Mouse (Mus musculus): ENCODE results near the gene Gm9821. TPM values are rescaled to one million over a fixed set of nuclear protein-coding genes. Genes with fewer than 3 reads are reported as not detected.

The Gm9821 gene
- polyA plus RNA-seq, 1 experiment from 2014 or later: 0.33 TPM

DNA sequence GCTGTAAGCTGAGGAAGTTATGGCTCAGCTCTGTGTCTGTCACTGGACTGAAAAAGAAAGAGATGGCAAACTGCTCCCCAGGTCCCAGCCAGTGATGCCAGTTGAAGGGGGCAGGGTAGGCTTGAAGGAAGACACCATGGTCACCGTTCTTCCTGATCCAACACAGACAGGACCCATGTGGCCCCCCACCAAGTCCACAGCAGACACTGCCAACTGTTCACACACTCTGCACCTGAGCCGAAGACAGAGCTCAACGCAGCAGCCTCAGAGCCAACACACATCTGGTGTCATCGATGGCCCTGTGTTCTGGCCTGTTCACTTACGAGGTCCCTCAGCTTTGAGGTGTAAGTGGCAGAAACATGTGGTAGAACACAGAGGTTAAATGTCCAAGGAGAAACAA lies 15.0 kb downstream of the Gm9821 start:
- Histone ChIP-seq H3K4me1 (replicated peaks; ENCODE audit: control insufficient read depth, insufficient read depth, low read length) (peaks cover 59% of the 10 kb centered on the region), H3K4me3 (ENCODE audit: low read length) (no peak overlapping the region), H3K4me2 (ENCODE audit: low read depth, low read length) (no peak overlapping the region), H3K9me3 (ENCODE audit: control insufficient read depth, low read length) (no peaks in the 10 kb centered on the region), H3K27me3 (ENCODE audit: control insufficient read depth, insufficient read depth, low read depth, low read length) (no peaks in the 10 kb centered on the region), H3K36me3 (ENCODE audit: control insufficient read depth, insufficient read depth, low read length) (no peaks in the 10 kb centered on the region), H3K27ac (ENCODE audit: low read length) (no peak overlapping the region), H3K9ac (ENCODE audit: low read length) (no peak overlapping the region)
- ATAC-seq (ENCODE audit: low read depth): no peak
- WGBS: 89% methylated on average over 5 of the region's 5 CpGs

DNA sequence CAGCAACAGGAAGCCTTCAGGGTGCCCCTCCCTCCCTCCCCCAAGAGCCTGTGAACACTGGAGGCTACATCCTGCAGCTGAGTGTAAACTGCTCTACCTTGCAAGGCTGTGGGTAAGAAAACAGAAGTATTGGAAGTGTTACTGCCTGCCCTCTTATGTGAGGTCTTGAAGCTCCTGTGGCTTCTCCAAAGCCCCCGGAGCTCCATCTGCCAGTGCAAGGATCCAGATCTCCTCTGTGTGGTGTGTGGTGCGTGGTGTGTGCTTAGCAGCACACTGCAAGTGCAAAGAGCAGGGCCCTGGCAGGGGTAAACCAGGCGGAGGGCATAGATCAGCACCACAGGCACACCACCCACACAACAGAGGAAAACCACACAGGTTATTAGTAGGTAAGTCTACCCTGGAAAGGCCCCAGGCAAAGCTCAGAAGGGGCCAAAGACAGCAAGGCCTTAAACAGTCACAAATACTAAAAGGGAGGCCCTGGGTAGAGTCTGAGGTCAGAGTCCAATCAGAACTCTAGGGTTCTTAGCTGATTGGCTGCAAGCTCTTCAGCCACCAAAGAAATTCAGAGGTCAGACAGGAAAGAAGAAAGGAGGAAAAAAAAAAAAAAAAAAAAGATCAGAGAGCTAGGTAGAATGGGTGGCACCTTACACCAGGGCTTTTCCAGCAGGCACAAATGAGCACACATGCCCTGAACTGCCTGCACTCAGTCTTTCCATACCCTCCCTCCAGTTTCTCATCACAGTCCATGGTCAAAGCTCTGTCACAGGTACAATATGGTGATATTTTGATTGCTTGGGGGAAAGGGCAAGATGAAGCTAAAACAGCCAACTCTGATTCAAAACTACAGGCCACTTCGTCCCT lies 16.6 kb downstream of the Gm9821 start:
- Histone ChIP-seq H3K9ac (ENCODE audit: low read length) (peak overlapping the region; percentile 96), H3K27ac (ENCODE audit: low read length) (peak overlapping the region; percentile 75), H3K36me3 (ENCODE audit: control insufficient read depth, insufficient read depth, low read length) (no peaks in the 10 kb centered on the region), H3K4me2 (ENCODE audit: low read depth, low read length) (peak overlapping the region; percentile 97), H3K4me3 (ENCODE audit: low read length) (peak overlapping the region; percentile 89), H3K4me1 (replicated peaks; ENCODE audit: control insufficient read depth, insufficient read depth, low read length) (peaks cover 53% of the 10 kb centered on the region), H3K9me3 (ENCODE audit: control insufficient read depth, low read length) (no peaks in the 10 kb centered on the region), H3K27me3 (ENCODE audit: control insufficient read depth, insufficient read depth, low read depth, low read length) (no peaks in the 10 kb centered on the region)
- WGBS: 35% methylated on average over 4 of the region's 4 CpGs
- ATAC-seq (ENCODE audit: low read depth): no peak

DNA sequence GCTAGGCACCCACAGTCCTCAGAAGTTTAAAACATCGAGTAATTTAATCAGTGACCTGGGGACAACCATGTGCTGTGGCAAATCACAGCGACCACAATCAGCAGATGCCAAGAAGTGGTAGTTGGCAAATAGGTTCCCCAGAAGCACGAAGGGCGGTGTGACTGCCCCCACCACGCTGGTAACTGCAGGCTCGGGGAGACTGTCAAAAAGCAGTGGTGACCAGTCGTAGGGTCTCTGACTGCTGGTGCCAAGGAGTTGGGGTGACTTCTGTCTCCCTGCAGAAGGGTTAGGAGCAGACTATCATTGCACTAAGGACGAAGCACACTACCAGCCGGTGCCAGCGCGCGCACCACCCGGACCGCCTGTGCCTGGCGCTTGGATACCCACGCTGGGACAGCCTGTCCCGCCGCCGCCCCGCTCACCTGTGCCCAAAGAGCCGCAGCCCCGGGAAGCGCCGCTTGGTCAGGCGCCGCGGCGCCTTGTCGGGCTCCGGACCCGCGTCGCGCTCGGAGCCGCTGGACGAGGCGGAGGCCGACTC lies 17.4 kb downstream of the Gm9821 start:
- H3K36me3 ChIP-seq (ENCODE audit: control insufficient read depth, insufficient read depth, low read length): no peaks in the 10 kb centered on the region
- no peaks in the 10 kb centered on the region for H3K9me3 ChIP-seq (ENCODE audit: control insufficient read depth, low read length)
- ATAC-seq (ENCODE audit: low read depth): peak; percentile 27; the same call in 1 of the 2 replicates
- H3K4me3 ChIP-seq (ENCODE audit: low read length): peak overlapping the region; percentile 89
- H3K9ac ChIP-seq (ENCODE audit: low read length): peak overlapping the region; percentile 96
- H3K4me1 ChIP-seq (replicated peaks; ENCODE audit: control insufficient read depth, insufficient read depth, low read length): peaks cover 45% of the 10 kb centered on the region
- no peaks in the 10 kb centered on the region for H3K27me3 ChIP-seq (ENCODE audit: control insufficient read depth, insufficient read depth, low read depth, low read length)
- peak overlapping the region; percentile 97 for H3K4me2 ChIP-seq (ENCODE audit: low read depth, low read length)
- H3K27ac ChIP-seq (ENCODE audit: low read length): peak overlapping the region; percentile 75
- WGBS: 0% methylated on average over 23 of the region's 39 CpGs

DNA sequence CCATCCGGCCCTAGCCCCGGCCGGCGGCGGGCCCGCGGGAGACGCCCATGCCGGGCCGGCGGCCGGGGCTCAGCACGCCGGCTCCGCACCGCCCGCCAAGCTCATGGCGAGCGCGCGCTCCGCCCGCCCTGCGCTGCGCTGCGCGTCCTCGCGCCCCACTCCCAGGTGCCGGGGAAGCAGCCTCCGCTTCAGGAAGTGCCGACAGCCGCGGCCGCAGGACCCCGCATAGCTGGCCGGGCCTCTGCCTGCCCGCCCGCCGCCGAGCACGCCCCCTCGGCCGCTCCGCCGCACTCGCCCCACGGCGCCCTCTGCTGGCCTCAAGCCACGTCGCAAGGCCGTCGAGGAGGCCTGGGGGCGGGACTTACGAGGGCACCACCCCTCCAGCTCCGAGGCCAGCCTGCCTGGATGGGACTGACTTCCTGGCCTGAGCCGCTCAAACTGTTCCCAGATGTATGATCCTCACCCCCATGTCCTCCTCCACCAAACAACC lies 18.0 kb downstream of the Gm9821 start:
- H3K27ac ChIP-seq (ENCODE audit: low read length): peak overlapping the region; percentile 84
- peak overlapping the region; percentile 96 for H3K9ac ChIP-seq (ENCODE audit: low read length)
- H3K4me1 ChIP-seq (replicated peaks; ENCODE audit: control insufficient read depth, insufficient read depth, low read length): peaks cover 42% of the 10 kb centered on the region
- H3K4me3 ChIP-seq (ENCODE audit: low read length): peak overlapping the region; percentile 89
- H3K9me3 ChIP-seq (ENCODE audit: control insufficient read depth, low read length): no peaks in the 10 kb centered on the region
- H3K4me2 ChIP-seq (ENCODE audit: low read depth, low read length): peak overlapping the region; percentile 97
- no peaks in the 10 kb centered on the region for H3K27me3 ChIP-seq (ENCODE audit: control insufficient read depth, insufficient read depth, low read depth, low read length)
- ATAC-seq (ENCODE audit: low read depth): peak; percentile 94
- H3K36me3 ChIP-seq (ENCODE audit: control insufficient read depth, insufficient read depth, low read length): no peaks in the 10 kb centered on the region
- WGBS: under 1% methylated on average over 32 of the region's 57 CpGs

DNA sequence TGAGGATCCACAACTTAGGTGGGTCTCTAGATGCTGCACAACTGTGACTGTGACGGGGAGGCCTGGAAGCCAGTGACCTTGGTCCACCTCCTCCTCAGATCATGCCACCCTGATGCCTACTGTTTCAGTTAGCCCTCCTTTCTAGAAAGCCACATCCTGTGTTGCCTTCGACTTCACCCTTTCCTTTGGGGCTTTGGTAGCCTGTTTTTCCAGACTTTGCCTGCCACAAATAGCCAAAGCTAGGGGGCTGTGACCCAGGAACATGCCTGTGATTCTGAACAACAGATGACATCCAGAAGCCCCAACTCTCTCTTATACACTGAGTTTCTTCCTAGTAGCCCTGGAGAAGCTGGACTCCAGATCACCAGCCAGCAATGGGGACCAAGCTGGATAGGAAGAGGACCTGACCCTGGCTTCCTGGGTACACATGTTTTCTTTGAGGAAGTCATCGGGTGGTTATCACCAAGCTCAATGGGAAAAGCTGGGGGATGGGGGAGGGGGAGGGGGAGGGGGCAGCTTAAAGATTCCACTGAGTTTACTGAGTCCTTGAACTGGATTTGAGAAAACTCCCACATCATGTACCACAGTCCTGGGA lies 19.2 kb downstream of the Gm9821 start:
- peak overlapping the region; percentile 71 for H3K9ac ChIP-seq (ENCODE audit: low read length)
- 52% methylated on average over 3 of the region's 3 CpGs for WGBS
- H3K36me3 ChIP-seq (ENCODE audit: control insufficient read depth, insufficient read depth, low read length): no peaks in the 10 kb centered on the region
- no peaks in the 10 kb centered on the region for H3K9me3 ChIP-seq (ENCODE audit: control insufficient read depth, low read length)
- H3K4me2 ChIP-seq (ENCODE audit: low read depth, low read length): peak overlapping the region; percentile 97
- H3K27ac ChIP-seq (ENCODE audit: low read length): peak overlapping the region; percentile 84
- H3K4me3 ChIP-seq (ENCODE audit: low read length): peak overlapping the region; percentile 89
- no peak for ATAC-seq (ENCODE audit: low read depth)
- H3K27me3 ChIP-seq (ENCODE audit: control insufficient read depth, insufficient read depth, low read depth, low read length): no peaks in the 10 kb centered on the region
- peaks cover 36% of the 10 kb centered on the region for H3K4me1 ChIP-seq (replicated peaks; ENCODE audit: control insufficient read depth, insufficient read depth, low read length)

DNA sequence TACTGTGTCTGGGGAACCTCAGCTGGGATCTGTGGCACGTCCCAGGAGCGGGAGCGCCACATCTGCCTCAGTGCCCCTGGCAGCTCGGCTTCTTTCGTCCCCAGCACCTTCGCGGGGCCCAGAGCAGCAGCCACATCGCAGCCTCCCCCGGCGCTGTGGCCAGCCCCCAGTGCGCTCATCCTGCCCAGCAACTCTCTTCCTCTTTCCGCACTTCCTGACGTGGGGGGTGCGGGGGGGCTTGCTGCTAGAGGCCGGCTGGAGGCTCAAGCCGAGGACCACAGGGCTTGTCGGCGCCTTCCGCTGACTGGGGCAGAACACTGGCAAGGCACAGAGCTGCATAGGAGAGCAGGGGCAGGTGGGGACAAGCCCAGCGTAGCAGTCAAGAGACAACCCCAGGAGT lies 19.9 kb downstream of the Gm9821 start:
- 7% methylated on average over 19 of the region's 20 CpGs for WGBS
- peaks cover 32% of the 10 kb centered on the region for H3K4me1 ChIP-seq (replicated peaks; ENCODE audit: control insufficient read depth, insufficient read depth, low read length)
- H3K36me3 ChIP-seq (ENCODE audit: control insufficient read depth, insufficient read depth, low read length): no peaks in the 10 kb centered on the region
- H3K4me3 ChIP-seq (ENCODE audit: low read length): peak overlapping the region; percentile 89
- H3K27me3 ChIP-seq (ENCODE audit: control insufficient read depth, insufficient read depth, low read depth, low read length): no peaks in the 10 kb centered on the region
- H3K9ac ChIP-seq (ENCODE audit: low read length): peak overlapping the region; percentile 71
- peak; percentile 15; the same call in 1 of the 2 replicates for ATAC-seq (ENCODE audit: low read depth)
- peak overlapping the region; percentile 84 for H3K27ac ChIP-seq (ENCODE audit: low read length)
- H3K9me3 ChIP-seq (ENCODE audit: control insufficient read depth, low read length): no peaks in the 10 kb centered on the region
- H3K4me2 ChIP-seq (ENCODE audit: low read depth, low read length): peak overlapping the region; percentile 97

DNA sequence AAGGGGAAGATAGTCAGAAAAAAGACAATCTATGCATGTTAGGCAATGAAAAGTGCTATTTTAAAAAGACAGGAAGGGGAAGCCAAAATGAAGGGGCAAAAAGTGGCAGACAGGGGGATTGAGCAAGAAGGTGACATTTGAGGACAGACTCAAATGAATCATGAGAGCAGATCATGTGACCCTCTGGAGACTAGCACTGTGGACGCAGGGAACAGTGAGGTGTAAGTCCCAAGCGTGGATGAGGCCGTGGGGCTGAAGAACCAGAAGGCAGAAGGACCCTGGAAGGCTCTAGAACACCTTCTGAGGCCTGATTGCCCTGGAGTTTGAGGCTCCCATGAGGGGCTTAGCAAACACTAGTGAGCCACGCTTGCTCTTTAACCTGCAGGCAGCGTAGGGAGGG lies 20.9 kb downstream of the Gm9821 start:
- no peak for ATAC-seq (ENCODE audit: low read depth)
- Histone ChIP-seq H3K4me2 (ENCODE audit: low read depth, low read length) (no peak overlapping the region), H3K4me1 (replicated peaks; ENCODE audit: control insufficient read depth, insufficient read depth, low read length) (peaks cover 34% of the 10 kb centered on the region), H3K9ac (ENCODE audit: low read length) (no peak overlapping the region), H3K27me3 (ENCODE audit: control insufficient read depth, insufficient read depth, low read depth, low read length) (no peaks in the 10 kb centered on the region), H3K9me3 (ENCODE audit: control insufficient read depth, low read length) (no peaks in the 10 kb centered on the region), H3K27ac (ENCODE audit: low read length) (no peak overlapping the region), H3K36me3 (ENCODE audit: control insufficient read depth, insufficient read depth, low read length) (no peaks in the 10 kb centered on the region), H3K4me3 (ENCODE audit: low read length) (no peak overlapping the region)
- WGBS: 69% methylated on average over 5 of the region's 5 CpGs

DNA sequence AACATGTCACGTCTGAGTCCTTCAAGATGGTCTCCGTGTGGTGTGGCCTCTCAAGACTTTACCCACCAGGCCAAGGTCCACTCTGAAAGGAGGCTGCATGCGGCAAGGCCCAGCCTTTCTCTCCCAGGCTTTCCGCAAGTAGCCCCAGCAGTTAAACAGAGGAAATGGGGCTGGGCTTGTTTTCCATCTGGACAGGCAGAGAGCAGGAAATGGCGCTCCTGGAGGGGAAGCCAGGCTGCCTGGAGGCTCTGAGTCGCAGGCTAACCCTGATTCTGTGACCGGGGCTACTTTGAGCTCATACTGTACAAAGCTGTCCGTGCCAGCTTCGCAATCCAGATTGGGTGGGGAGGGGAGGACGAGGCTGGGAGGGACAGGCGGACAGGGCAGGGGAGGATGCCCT lies 22.5 kb downstream of the Gm9821 start:
- 43% methylated on average over 11 of the region's 11 CpGs for WGBS
- Histone ChIP-seq H3K4me2 (ENCODE audit: low read depth, low read length) (no peak overlapping the region), H3K4me1 (replicated peaks; ENCODE audit: control insufficient read depth, insufficient read depth, low read length) (peaks cover 33% of the 10 kb centered on the region), H3K9me3 (ENCODE audit: control insufficient read depth, low read length) (no peaks in the 10 kb centered on the region), H3K36me3 (ENCODE audit: control insufficient read depth, insufficient read depth, low read length) (no peaks in the 10 kb centered on the region), H3K9ac (ENCODE audit: low read length) (peak overlapping the region; percentile 46), H3K4me3 (ENCODE audit: low read length) (no peak overlapping the region), H3K27ac (ENCODE audit: low read length) (peak overlapping the region; percentile 90), H3K27me3 (ENCODE audit: control insufficient read depth, insufficient read depth, low read depth, low read length) (no peaks in the 10 kb centered on the region)
- no peak for ATAC-seq (ENCODE audit: low read depth)

All from lung, embryonic 16.5 days (tissue).